Mouse (Mus musculus): ENCODE data around the gene Fyb. TPM values are rescaled to one million over a fixed set of nuclear protein-coding genes. Genes with fewer than 3 reads are reported as not detected.

The Fyb gene
- polyA plus RNA-seq, 1 experiment from 2014 or later, result 3.2 TPM

DNA sequence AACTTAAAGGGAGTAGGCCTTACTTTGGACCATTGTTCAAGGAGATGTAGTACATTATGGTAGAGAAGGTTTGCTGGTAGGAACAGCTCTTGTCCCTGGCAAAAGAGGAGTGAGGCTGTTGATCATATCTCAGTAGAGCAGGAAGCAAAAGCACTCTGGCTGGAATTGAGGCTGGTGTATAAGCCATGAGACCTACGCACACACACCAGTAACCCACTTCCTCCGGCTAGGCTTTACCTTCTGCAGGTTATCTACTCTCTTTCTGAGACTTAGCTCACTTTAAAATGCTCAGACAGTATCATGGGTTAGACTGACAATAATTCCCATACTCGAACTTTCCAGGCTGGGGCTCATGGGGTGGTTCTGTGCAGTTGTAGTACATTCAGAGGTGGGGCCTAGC is 2.7 kb downstream of the Fyb start:
- Histone ChIP-seq H3K9ac (ENCODE audit: low read depth, low read length) (no peak overlapping the region), H3K4me1 (ENCODE audit: control insufficient read depth, insufficient read depth, low read length) (no peaks in the 10 kb centered on the region)
- ATAC-seq (ENCODE audit: low FRiP score, low TSS enrichment), result no peak

DNA sequence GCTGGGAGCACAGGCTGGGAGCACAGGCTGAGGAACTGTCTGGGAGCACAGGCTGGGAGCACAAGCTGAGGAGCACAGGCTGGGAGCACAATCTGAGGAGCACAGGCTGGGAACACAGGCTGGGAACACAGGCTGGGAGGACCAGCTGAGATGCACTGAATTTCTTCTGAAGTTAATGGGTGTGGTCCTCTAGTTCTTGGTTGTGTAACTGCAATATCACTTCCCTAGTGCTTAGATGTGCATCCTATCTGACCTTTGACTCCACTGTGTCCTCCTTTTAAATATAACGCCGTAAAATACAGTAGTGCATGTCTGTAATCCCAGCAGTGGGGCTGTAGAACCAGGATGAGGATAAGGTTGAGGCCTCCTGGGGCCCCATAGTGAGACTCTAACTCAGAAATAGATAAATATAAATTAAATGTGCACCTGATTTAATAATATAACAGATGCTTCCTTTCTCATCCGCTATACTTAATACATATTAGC is 11.2 kb downstream of the Fyb start:
- H3K4me1 ChIP-seq (ENCODE audit: control insufficient read depth, insufficient read depth, low read length), result no peaks in the 10 kb centered on the region
- no peak for ATAC-seq (ENCODE audit: low FRiP score, low TSS enrichment)

More for the DNA sequence above, 2.7 kb downstream of the Fyb start:
- H3K9me3 ChIP-seq (ENCODE audit: control insufficient read depth, low read length), result no peaks in the 10 kb centered on the region
- H3K27me3 ChIP-seq (ENCODE audit: control insufficient read depth, insufficient read depth, low read length), result no peaks in the 10 kb centered on the region
- no peak overlapping the region for H3K4me3 ChIP-seq (ENCODE audit: low read length)
- 87% methylated on average over 3 of the region's 3 CpGs for WGBS
- H3K27ac ChIP-seq (ENCODE audit: low read depth, low read length), result no peak overlapping the region
- H3K36me3 ChIP-seq (ENCODE audit: control insufficient read depth, insufficient read depth, low read length), result no peaks in the 10 kb centered on the region
- no peak overlapping the region for H3K4me2 ChIP-seq (replicated peaks; ENCODE audit: low read depth, low read length)

DNA sequence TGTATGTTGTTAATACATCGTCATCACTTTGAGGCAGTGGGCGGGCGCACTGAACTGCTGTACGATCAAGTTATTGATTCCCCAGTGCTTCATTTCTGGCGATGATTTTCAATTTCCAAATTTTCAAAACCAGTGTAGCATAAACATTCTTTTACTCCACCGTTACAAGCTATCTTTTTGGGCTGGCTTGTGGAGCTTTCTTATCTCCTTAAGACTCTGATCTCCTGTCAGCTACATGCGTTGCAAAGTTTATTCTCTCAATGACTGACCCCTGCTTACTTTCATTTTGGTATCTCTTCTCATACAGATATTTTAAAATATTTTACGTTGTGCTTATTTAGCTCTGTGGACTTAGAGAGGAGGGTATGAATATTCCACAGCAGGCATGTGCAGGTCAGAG is 11.9 kb downstream of the Fyb start:
- WGBS, result 82% methylated on average over 8 of the region's 8 CpGs
- no peak overlapping the region for H3K4me3 ChIP-seq (ENCODE audit: low read length)
- no peaks in the 10 kb centered on the region for H3K27me3 ChIP-seq (ENCODE audit: control insufficient read depth, insufficient read depth, low read length)
- H3K4me2 ChIP-seq (replicated peaks; ENCODE audit: low read depth, low read length), result no peak overlapping the region
- H3K9ac ChIP-seq (ENCODE audit: low read depth, low read length), result no peak overlapping the region
- ATAC-seq (ENCODE audit: low FRiP score, low TSS enrichment), result no peak
- no peak overlapping the region for H3K27ac ChIP-seq (ENCODE audit: low read depth, low read length)
- H3K4me1 ChIP-seq (ENCODE audit: control insufficient read depth, insufficient read depth, low read length), result no peaks in the 10 kb centered on the region
- H3K9me3 ChIP-seq (ENCODE audit: control insufficient read depth, low read length), result no peaks in the 10 kb centered on the region
- no peaks in the 10 kb centered on the region for H3K36me3 ChIP-seq (ENCODE audit: control insufficient read depth, insufficient read depth, low read length)

More for the DNA sequence above, 11.2 kb downstream of the Fyb start:
- H3K27ac ChIP-seq (ENCODE audit: low read depth, low read length), result no peak overlapping the region
- H3K4me3 ChIP-seq (ENCODE audit: low read length), result no peak overlapping the region
- H3K36me3 ChIP-seq (ENCODE audit: control insufficient read depth, insufficient read depth, low read length), result no peaks in the 10 kb centered on the region
- H3K27me3 ChIP-seq (ENCODE audit: control insufficient read depth, insufficient read depth, low read length), result no peaks in the 10 kb centered on the region
- 93% methylated on average over 3 of the region's 3 CpGs for WGBS
- H3K9ac ChIP-seq (ENCODE audit: low read depth, low read length), result no peak overlapping the region
- H3K4me2 ChIP-seq (replicated peaks; ENCODE audit: low read depth, low read length), result no peak overlapping the region
- H3K9me3 ChIP-seq (ENCODE audit: control insufficient read depth, low read length), result no peaks in the 10 kb centered on the region

DNA sequence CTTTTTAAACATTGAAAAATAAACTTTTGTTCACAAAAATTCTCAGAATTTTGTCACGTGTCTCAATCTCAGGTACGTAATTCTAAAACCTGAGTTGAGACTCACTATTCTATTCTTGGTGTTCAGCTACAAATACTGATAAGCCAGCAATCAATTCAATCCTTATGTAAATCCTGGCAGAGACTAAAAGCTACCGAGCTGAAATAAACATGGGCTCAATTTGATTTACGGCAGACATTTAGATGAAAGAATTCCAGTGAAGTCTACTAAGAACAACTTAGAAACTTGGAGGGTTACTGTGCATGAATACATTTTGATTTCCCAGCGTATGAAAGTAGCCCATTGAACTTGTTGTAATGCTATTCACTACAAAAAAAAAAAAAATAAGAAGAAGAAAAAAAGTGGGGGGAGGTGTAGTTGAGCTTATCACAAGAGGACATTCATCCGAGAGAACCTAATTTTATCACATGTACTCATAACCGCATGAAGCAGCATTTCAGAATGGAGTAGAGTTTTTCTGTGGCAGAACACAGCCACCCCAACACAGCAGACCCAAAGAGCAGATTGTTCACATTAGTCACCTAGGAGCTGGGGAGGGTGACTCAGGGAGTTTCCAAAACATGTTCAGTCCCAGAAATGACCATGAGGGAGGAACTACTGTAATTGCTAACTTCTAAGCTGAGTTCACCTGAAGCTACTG is 17.1 kb downstream of the Fyb start:
- no peak for ATAC-seq (ENCODE audit: low FRiP score, low TSS enrichment)
- no peaks in the 10 kb centered on the region for H3K4me1 ChIP-seq (ENCODE audit: control insufficient read depth, insufficient read depth, low read length)
- H3K27me3 ChIP-seq (ENCODE audit: control insufficient read depth, insufficient read depth, low read length), result no peaks in the 10 kb centered on the region
- 71% methylated on average over 7 of the region's 7 CpGs for WGBS
- no peaks in the 10 kb centered on the region for H3K9me3 ChIP-seq (ENCODE audit: control insufficient read depth, low read length)
- no peak overlapping the region for H3K4me2 ChIP-seq (replicated peaks; ENCODE audit: low read depth, low read length)
- H3K27ac ChIP-seq (ENCODE audit: low read depth, low read length), result no peak overlapping the region
- no peak overlapping the region for H3K9ac ChIP-seq (ENCODE audit: low read depth, low read length)
- no peaks in the 10 kb centered on the region for H3K36me3 ChIP-seq (ENCODE audit: control insufficient read depth, insufficient read depth, low read length)
- no peak overlapping the region for H3K4me3 ChIP-seq (ENCODE audit: low read length)

DNA sequence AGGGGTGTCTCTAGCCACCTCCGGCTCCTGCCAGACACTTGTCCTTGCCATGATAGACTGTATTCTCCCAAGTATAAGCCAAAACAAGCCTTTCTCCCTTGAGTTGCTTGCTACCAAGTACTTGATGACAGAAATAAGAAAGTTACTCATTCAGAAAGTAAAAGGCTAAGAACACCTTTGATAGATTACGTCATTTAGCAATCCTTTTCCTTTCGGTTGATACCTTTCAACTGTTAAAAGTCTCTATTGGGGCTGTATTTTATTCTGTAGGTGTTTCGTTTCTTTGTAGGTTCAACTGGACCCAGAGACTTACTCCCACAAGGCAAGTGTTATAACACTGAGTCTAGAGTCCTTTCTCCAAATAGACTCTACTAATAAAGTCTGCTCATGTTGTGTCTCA is 26.3 kb downstream of the Fyb start:
- Histone ChIP-seq H3K36me3 (ENCODE audit: control insufficient read depth, insufficient read depth, low read length) (no peaks in the 10 kb centered on the region), H3K27ac (ENCODE audit: low read depth, low read length) (no peak overlapping the region), H3K9ac (ENCODE audit: low read depth, low read length) (no peak overlapping the region), H3K4me2 (replicated peaks; ENCODE audit: low read depth, low read length) (no peak overlapping the region), H3K9me3 (ENCODE audit: control insufficient read depth, low read length) (no peaks in the 10 kb centered on the region; the same call in 1 of the 2 replicates), H3K27me3 (ENCODE audit: control insufficient read depth, insufficient read depth, low read length) (no peaks in the 10 kb centered on the region), H3K4me1 (ENCODE audit: control insufficient read depth, insufficient read depth, low read length) (no peaks in the 10 kb centered on the region), H3K4me3 (ENCODE audit: low read length) (no peak overlapping the region)
- ATAC-seq (ENCODE audit: low FRiP score, low TSS enrichment), result no peak
- WGBS, result 94% methylated on average over 4 of the region's 4 CpGs

DNA sequence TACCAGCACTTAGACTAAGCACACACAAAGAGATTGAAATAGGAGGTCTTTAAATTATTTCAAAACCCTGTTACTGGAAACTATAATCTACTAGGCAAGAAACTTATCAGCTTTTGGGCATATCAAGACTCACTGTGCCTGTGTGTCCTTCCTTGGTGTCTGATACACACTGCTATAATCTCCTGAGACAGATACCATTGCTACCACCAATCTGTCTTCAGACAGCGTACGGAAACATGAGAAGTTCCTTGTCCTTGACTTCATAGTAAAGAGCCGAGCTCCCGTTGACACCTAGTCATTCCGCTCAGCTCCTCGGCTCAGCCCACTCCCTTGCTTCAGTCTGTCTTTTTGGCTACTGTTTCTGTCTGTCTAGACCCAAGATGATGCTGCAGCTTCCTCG is 29.2 kb downstream of the Fyb start:
- no peaks in the 10 kb centered on the region for H3K4me1 ChIP-seq (ENCODE audit: control insufficient read depth, insufficient read depth, low read length)
- H3K9ac ChIP-seq (ENCODE audit: low read depth, low read length), result no peak overlapping the region
- WGBS, result 64% methylated on average over 7 of the region's 7 CpGs
- H3K9me3 ChIP-seq (ENCODE audit: control insufficient read depth, low read length), result no peaks in the 10 kb centered on the region; the same call in 1 of the 2 replicates
- H3K4me2 ChIP-seq (replicated peaks; ENCODE audit: low read depth, low read length), result no peak overlapping the region
- no peak overlapping the region for H3K4me3 ChIP-seq (ENCODE audit: low read length)
- H3K36me3 ChIP-seq (ENCODE audit: control insufficient read depth, insufficient read depth, low read length), result no peaks in the 10 kb centered on the region
- no peak overlapping the region for H3K27ac ChIP-seq (ENCODE audit: low read depth, low read length)
- no peaks in the 10 kb centered on the region for H3K27me3 ChIP-seq (ENCODE audit: control insufficient read depth, insufficient read depth, low read length)
- no peak for ATAC-seq (ENCODE audit: low FRiP score, low TSS enrichment)

DNA sequence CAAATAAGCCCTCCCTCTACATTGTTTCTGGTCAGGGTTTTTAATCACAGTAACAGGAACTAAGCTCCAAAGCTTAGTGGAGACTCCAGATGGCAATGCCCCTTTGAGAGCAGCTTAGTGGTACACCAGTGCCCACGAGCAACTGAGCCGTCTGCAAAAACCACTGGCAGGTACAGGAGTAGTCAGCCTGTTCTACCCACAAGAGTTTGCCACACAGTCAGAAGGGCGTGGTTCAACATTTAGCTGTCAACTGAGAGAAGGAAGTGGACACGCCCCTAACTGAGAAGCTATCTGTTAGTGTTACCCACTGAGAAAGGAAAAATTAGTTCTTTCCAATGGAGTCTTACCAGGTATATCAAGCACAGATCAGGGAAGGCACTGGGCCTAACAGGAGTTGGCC is 32.1 kb downstream of the Fyb start:
- H3K9ac ChIP-seq (ENCODE audit: low read depth, low read length), result no peak overlapping the region
- H3K36me3 ChIP-seq (ENCODE audit: control insufficient read depth, insufficient read depth, low read length), result no peaks in the 10 kb centered on the region
- H3K4me3 ChIP-seq (ENCODE audit: low read length), result no peak overlapping the region
- H3K4me1 ChIP-seq (ENCODE audit: control insufficient read depth, insufficient read depth, low read length), result no peaks in the 10 kb centered on the region
- WGBS, result 81% methylated on average over 4 of the region's 4 CpGs
- no peak overlapping the region for H3K4me2 ChIP-seq (replicated peaks; ENCODE audit: low read depth, low read length)
- H3K27me3 ChIP-seq (ENCODE audit: control insufficient read depth, insufficient read depth, low read length), result no peaks in the 10 kb centered on the region
- no peaks in the 10 kb centered on the region; the same call in 1 of the 2 replicates for H3K9me3 ChIP-seq (ENCODE audit: control insufficient read depth, low read length)
- ATAC-seq (ENCODE audit: low FRiP score, low TSS enrichment), result no peak
- H3K27ac ChIP-seq (ENCODE audit: low read depth, low read length), result no peak overlapping the region

DNA sequence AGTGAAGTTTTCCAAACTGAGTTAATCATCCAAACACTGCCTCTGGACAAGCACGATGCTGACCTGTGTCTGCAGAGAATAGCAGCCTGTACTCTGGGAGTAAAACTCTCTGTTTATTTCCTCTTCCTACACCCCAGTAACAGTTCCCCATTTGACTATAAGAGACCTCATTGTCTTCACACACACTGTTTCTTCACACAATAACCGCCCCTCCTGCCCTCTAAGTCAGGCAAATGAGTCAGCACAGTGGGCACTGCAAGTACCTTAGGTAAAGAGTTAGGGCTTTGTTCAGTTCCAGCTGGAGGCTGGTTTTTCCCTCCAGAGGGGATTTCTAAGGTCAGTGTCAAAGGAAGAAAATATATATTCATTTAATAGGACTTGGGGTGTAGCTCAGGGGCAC is 32.9 kb downstream of the Fyb start:
- Histone ChIP-seq H3K9ac (ENCODE audit: low read depth, low read length) (no peak overlapping the region), H3K27me3 (ENCODE audit: control insufficient read depth, insufficient read depth, low read length) (no peaks in the 10 kb centered on the region), H3K4me1 (ENCODE audit: control insufficient read depth, insufficient read depth, low read length) (no peaks in the 10 kb centered on the region), H3K27ac (ENCODE audit: low read depth, low read length) (no peak overlapping the region), H3K9me3 (ENCODE audit: control insufficient read depth, low read length) (no peaks in the 10 kb centered on the region; the same call in 1 of the 2 replicates), H3K36me3 (ENCODE audit: control insufficient read depth, insufficient read depth, low read length) (no peaks in the 10 kb centered on the region), H3K4me2 (replicated peaks; ENCODE audit: low read depth, low read length) (no peak overlapping the region), H3K4me3 (ENCODE audit: low read length) (no peak overlapping the region)
- WGBS, result 63% methylated on average over 2 of the region's 2 CpGs
- ATAC-seq (ENCODE audit: low FRiP score, low TSS enrichment), result no peak

DNA sequence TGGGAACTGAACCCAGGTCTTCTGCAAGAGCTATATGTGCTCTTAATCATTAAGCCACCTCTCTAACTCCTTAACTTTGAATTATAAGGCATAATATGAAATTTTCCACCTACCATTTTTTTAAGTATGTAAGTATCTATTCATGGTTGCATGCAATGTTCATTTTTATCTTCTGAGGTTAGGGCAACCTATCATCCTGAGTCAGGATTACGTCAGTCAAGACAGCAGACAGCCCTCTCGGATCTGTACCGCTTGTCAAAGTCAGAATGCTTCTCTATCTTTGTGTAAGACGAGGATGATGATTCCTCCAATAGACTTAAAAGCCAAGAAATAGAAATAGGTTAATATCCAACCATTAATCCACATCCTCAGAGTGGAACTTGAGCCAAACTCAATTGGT is 33.6 kb downstream of the Fyb start:
- Histone ChIP-seq H3K4me1 (ENCODE audit: control insufficient read depth, insufficient read depth, low read length) (no peaks in the 10 kb centered on the region), H3K27ac (ENCODE audit: low read depth, low read length) (no peak overlapping the region), H3K9me3 (ENCODE audit: control insufficient read depth, low read length) (no peaks in the 10 kb centered on the region; the same call in 1 of the 2 replicates), H3K36me3 (ENCODE audit: control insufficient read depth, insufficient read depth, low read length) (no peaks in the 10 kb centered on the region), H3K9ac (ENCODE audit: low read depth, low read length) (no peak overlapping the region), H3K4me3 (ENCODE audit: low read length) (no peak overlapping the region), H3K4me2 (replicated peaks; ENCODE audit: low read depth, low read length) (no peak overlapping the region), H3K27me3 (ENCODE audit: control insufficient read depth, insufficient read depth, low read length) (no peaks in the 10 kb centered on the region)
- WGBS, result 93% methylated on average over 4 of the region's 4 CpGs
- ATAC-seq (ENCODE audit: low FRiP score, low TSS enrichment), result no peak
